Mouse (Mus musculus) midbrain, embryonic 14.5 days (tissue): ENCODE measurements at regions not wholly inside any gene's neighbourhood (a gene's known extent, or its start where the extent isn't known, plus 50 kb on each side); places are given as distances from the start of the nearest gene placed in this dataset.
A peak's percentile ranks its signal among the peaks of the same experiment; 100 is the strongest.

Experiments
- ATAC-seq: fragments of 200-750 bp; cut with Nextera tagmentation; 2 replicates; pipeline ENCODE4 v1.8.0; 2017; ENCODE audit warnings: moderate number of reproducible peaks, moderate library complexity; ENCODE audit not compliant: low FRiP score, low TSS enrichment
- DNase-seq: peaks from one replicate; pipeline ENCODE4 v3.0.0-alpha.2; 2015
- H3K27ac ChIP-seq: fragments of 300-500 bp; sonication (generic); replicated peaks from 2 replicates; pipeline ENCODE4 v1.5.1; 2014; ENCODE audit warnings: mild to moderate bottlenecking, low read depth, low read length, moderate library complexity
- H3K27me3 ChIP-seq: fragments of 300-500 bp; sonication (generic); 2 replicates; pipeline ENCODE4 v1.6.1; 2014; ENCODE audit warnings: low read length, control low read depth, mixed read lengths; ENCODE audit not compliant: control insufficient read depth, insufficient read depth
- H3K36me3 ChIP-seq: fragments of 300-500 bp; sonication (generic); 2 replicates; pipeline ENCODE4 v1.6.1; 2014; ENCODE audit warnings: low read length, control low read depth; ENCODE audit not compliant: control insufficient read depth, insufficient read depth
- H3K4me1 ChIP-seq: fragments of 300-500 bp; sonication (generic); 2 replicates; pipeline ENCODE4 v1.6.1; 2014; ENCODE audit warnings: mild to moderate bottlenecking, antibody characterized with exemption, low read length, control low read depth; ENCODE audit not compliant: control insufficient read depth, insufficient read depth
- H3K4me2 ChIP-seq: fragments of 300-500 bp; sonication (generic); 2 replicates; pipeline ENCODE4 v1.6.1; 2014; ENCODE audit warnings: mild to moderate bottlenecking, low read length, moderate library complexity
- H3K4me3 ChIP-seq: fragments of 300-500 bp; sonication (generic); replicated peaks from 2 replicates; pipeline ENCODE4 v1.5.1; 2014; ENCODE audit warnings: low read depth, low read length
- H3K9ac ChIP-seq: fragments of 300-500 bp; sonication (generic); replicated peaks from 2 replicates; pipeline ENCODE4 v1.6.1; 2014; ENCODE audit warnings: mild to moderate bottlenecking, low read length, moderate library complexity
- H3K9me3 ChIP-seq: fragments of 300-500 bp; sonication (generic); 2 replicates; pipeline ENCODE4 v1.6.1; 2016; ENCODE audit warnings: low read length, control low read depth, mixed read lengths; ENCODE audit not compliant: control insufficient read depth
- WGBS: fragments of 180-500 bp; shearing (Covaris S2); extraction: QIAGEN DNeasy Blood & Tissue Kit; methylation state at CpG from one replicate; pipeline ENCODE4 v1.1.7; 2014; 5-methylcytosine and 5-hydroxymethylcytosine counted together

DNA sequence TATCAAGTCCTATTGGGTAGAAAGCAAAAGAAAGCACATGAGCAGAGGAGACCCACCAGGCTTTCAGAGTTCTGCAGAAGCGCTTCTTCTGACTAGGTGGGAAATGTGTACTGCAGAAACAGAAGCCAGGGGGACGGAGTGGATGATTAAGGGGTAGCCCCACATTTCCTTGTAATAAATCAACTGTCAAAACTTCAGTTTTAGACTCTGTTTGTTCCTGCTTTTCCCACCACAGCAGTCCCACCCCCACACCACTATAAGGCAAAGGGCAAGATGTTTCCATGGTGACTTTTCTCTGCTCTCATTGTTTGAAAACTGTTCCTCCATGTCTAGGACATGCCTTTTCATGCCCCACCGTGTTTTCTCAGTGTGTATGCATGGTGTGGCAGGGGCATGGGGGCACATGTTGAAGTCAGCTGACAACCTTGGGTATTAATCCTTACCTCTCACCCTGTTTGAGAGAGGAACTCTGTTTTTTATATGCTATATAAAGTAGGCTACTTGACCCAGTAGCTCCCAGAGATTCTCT, 202.8 kb upstream of the Nr4a3 start:
- ATAC-seq = no peak
- 63% methylated on average over 3 of the region's 3 CpGs for WGBS
- DNase-seq = no peak
- Histone ChIP-seq H3K4me2 (no peak overlapping the region), H3K4me1 (no peaks in the 10 kb centered on the region), H3K9me3 (no peaks in the 10 kb centered on the region), H3K9ac (no peak overlapping the region), H3K36me3 (no peaks in the 10 kb centered on the region), H3K27me3 (no peaks in the 10 kb centered on the region), H3K4me3 (no peak overlapping the region), H3K27ac (no peak overlapping the region)

DNA sequence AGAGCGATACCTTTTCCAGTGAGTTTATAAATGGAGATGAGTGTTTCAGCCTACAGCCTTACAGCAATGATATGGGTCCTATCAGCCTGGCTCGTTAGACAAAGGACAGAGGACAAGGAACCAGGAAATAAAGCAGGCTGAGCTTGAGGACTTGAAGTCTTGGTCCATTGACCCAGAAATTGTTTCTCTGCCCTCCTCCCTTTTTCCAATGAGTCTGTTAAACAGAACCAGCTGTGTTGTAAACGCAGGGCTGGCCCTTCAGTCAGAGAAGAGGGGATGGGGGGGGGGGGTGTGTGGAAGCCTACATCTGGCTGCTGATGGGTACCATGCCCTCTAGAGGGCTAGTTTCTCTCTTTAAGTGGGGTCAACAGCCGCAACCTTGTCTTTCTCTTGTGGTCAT, 199.7 kb upstream of the Nr4a3 start:
- WGBS = 81% methylated on average over 4 of the region's 4 CpGs

DNA sequence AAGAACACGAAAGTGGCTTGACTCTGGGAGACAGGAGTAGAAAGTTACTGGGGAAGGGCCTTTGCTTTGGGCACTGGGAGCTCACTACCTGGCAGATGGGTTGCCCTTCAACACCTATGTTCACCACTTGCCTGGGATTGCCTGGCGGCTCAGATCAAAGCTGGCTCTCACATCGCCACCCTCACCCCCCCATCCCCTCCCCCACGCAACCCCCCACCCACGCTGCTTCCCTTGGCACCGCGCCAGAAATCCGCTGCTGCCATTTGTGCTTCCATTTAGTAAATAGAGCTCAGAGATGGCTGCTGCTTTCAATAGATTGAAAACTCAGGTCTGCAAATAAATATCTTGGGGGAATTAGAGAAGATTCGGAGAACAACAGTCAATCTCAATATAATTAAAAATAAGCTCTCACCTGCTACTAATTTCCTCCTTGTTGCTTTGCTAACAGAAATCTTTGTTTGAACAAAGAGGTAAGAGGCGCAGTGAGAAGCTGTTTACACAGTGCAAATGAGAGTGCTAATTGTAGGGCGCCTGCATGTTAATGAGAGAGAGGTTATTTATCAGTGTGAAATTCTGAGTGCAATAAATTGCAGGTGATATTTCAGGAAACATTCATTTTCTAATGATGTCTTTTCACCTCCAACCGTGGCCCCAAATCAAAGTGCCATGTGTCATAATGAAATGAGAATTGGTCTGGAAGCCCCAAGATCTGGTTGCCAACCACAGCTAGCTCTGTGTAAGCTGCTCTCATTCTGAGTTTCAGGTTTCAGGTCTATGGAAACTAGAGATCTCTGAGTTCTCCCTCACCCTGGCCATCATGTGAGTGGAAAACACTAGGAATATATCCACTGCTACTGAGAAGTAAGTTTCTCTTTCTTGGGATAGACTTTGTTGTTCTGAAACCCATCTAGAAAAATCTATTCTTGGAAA, 198.3 kb upstream of the Nr4a3 start:
- peak; percentile 65 for DNase-seq
- 66% methylated on average over 12 of the region's 12 CpGs for WGBS
- Histone ChIP-seq H3K36me3 (no peaks in the 10 kb centered on the region), H3K27ac (no peak overlapping the region), H3K27me3 (no peaks in the 10 kb centered on the region), H3K4me1 (no peaks in the 10 kb centered on the region), H3K4me2 (no peak overlapping the region), H3K9me3 (no peaks in the 10 kb centered on the region), H3K4me3 (no peak overlapping the region), H3K9ac (no peak overlapping the region)
- no peak for ATAC-seq

More for the DNA sequence above, 199.7 kb upstream of the Nr4a3 start:
- Histone ChIP-seq H3K4me3 (no peak overlapping the region), H3K9ac (no peak overlapping the region), H3K27me3 (no peaks in the 10 kb centered on the region), H3K27ac (no peak overlapping the region), H3K9me3 (no peaks in the 10 kb centered on the region), H3K4me2 (no peak overlapping the region), H3K36me3 (no peaks in the 10 kb centered on the region), H3K4me1 (no peaks in the 10 kb centered on the region)
- DNase-seq (no peak), ATAC-seq (no peak)

DNA sequence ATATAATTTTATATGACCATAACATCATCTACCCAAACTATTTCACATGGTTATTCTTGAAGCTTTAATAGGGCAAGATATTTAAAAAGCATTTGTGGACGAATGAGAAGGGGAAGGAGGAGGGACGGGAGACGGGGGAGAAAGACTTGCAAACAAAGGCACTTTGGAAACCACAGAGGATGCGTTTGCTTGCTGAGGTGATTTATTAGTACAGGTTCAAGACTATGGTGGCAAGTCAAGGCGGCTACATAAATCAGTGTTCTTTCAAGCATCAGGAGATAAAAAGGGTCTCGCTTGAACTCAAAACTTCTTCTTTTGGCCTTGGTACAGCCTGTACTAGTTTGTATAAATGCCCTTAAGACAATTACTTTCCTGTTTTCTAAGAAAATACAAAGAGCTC, 183.8 kb upstream of the Nr4a3 start:
- no peak for ATAC-seq
- H3K4me2 ChIP-seq = no peak overlapping the region
- H3K4me3 ChIP-seq = no peak overlapping the region
- H3K4me1 ChIP-seq = no peaks in the 10 kb centered on the region
- no peak overlapping the region for H3K9ac ChIP-seq
- no peaks in the 10 kb centered on the region for H3K27me3 ChIP-seq
- 70% methylated on average over 6 of the region's 6 CpGs for WGBS
- H3K36me3 ChIP-seq = no peaks in the 10 kb centered on the region
- no peak overlapping the region for H3K27ac ChIP-seq
- no peak for DNase-seq
- no peaks in the 10 kb centered on the region for H3K9me3 ChIP-seq

DNA sequence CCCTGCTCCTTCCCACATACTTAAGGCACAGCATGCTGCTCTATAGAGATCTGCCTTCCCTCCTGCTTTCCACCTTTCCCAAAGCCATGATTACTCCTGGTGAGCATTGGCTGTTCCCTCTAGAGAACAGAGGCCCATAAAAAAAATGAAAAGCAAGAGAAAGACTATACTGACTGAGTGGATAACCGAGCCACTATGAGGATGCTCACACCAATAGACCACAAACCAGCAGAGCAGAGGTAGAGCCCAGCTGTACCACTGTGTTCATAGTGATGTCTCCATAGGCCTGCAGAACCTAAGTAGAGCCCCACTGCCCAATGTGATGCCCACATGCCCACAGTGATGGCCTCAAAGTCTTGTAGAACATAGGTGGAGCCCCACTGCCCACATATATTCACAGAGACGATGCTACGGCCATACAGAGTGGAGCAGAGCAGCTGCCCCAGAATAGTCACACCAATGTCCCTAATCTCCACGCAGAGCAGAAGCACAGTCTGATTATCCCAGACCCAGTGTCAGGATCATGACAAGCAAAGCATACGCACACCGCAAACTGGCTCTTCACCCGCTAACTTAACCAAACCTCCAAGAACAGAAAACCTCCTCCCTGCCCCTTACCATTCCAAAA, 174.8 kb upstream of the Nr4a3 start:
- DNase-seq = no peak
- Histone ChIP-seq H3K9me3 (no peaks in the 10 kb centered on the region), H3K4me3 (no peak overlapping the region), H3K4me2 (no peak overlapping the region), H3K27ac (no peak overlapping the region), H3K27me3 (no peaks in the 10 kb centered on the region), H3K36me3 (no peaks in the 10 kb centered on the region), H3K4me1 (no peaks in the 10 kb centered on the region), H3K9ac (no peak overlapping the region)
- no peak for ATAC-seq
- WGBS = 93% methylated on average over 7 of the region's 7 CpGs

DNA sequence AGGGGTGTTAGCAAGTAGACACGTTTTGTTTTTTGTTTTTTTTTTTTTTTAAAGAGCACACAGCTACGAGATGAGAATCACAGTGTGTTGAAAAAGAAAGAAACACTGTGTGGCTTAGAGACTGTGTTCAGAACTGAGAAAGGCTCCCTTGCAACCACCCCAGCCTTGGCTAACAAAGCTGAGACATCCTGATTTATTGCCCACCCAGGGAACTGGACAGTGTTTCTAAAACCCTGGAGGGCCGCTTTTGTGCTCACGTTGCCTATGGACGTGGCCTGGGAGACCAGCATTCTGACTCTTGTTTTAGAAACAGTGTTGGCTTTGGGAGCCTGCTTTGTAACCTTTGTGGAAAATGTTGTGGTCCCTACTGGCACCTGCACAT, 174.3 kb upstream of the Nr4a3 start:
- no peak for DNase-seq

DNA sequence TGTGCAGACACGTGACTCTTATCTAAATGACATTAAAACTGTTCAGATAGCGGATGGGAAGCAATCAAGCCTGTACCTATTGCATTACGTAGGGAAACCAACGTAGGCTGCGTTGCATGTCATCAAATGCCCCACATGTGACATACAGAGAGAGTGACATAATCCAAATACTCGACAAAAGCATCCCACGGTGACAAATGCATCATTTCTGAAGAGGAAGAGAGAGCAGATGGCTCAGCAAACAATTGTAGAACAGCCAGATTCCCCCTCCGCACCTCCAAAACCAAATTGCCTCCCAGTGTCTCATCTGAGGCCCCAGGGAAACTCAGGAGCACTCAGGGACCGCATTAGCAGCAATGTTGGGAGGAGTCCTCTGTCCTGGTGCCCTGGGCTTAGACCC, 163.4 kb upstream of the Nr4a3 start:
- H3K27me3 ChIP-seq = no peaks in the 10 kb centered on the region
- no peaks in the 10 kb centered on the region for H3K9me3 ChIP-seq
- peak; percentile 16 for DNase-seq
- no peaks in the 10 kb centered on the region for H3K4me1 ChIP-seq
- no peak overlapping the region for H3K9ac ChIP-seq
- WGBS = 62% methylated on average over 9 of the region's 9 CpGs
- ATAC-seq = no peak
- H3K4me2 ChIP-seq = no peak overlapping the region
- no peak overlapping the region for H3K4me3 ChIP-seq
- no peak overlapping the region for H3K27ac ChIP-seq
- H3K36me3 ChIP-seq = no peaks in the 10 kb centered on the region

More for the DNA sequence above, 174.3 kb upstream of the Nr4a3 start:
- no peak overlapping the region for H3K27ac ChIP-seq
- H3K4me2 ChIP-seq = no peak overlapping the region
- WGBS = 68% methylated on average over 5 of the region's 5 CpGs
- H3K4me3 ChIP-seq = no peak overlapping the region
- H3K4me1 ChIP-seq = no peaks in the 10 kb centered on the region
- no peaks in the 10 kb centered on the region for H3K9me3 ChIP-seq
- H3K9ac ChIP-seq = no peak overlapping the region
- no peak for ATAC-seq
- no peaks in the 10 kb centered on the region for H3K36me3 ChIP-seq
- no peaks in the 10 kb centered on the region for H3K27me3 ChIP-seq

DNA sequence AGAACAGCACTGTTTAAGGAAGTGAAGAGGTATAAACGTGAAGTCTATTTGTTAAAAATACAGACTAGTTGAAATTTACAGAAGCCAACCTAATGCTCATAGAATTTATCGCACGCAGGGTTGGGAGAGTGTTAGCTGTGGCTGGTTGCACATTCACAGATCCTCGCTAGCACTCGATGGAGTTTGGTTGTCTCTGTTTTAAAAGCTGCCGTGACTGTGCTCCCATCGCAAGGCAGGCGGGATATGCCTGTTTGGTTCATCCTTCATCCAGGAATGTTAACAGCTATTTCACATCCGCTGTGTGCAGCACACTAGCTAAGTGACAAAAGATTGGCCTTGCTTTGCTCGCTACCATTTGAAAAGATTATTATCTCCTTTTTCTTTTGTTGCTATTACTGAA, 162.9 kb upstream of the Nr4a3 start:
- 73% methylated on average over 10 of the region's 10 CpGs for WGBS
- Histone ChIP-seq H3K9me3 (no peaks in the 10 kb centered on the region), H3K27ac (no peak overlapping the region), H3K9ac (no peak overlapping the region), H3K27me3 (no peaks in the 10 kb centered on the region), H3K4me3 (no peak overlapping the region), H3K36me3 (no peaks in the 10 kb centered on the region), H3K4me2 (no peak overlapping the region), H3K4me1 (no peaks in the 10 kb centered on the region)
- peak; percentile 23 for DNase-seq
- no peak for ATAC-seq
